Mouse (Mus musculus): ENCODE data around the gene Prex1.
A peak's percentile ranks its signal among the peaks of the same experiment; 100 is the strongest.
"Not testable (repeated sequence)": the region's sequence is repeated elsewhere in the genome, so short reads cannot be mapped to it uniquely, and the experiment has no call there.

Prex1 gene

GRCm38 (mm10) chr2:166713690-166714426, at the start of gene Prex1:
Gene Prex1 (minus strand): TSS chr2:166713832.
- ATAC-seq (ENCODE audit: low TSS enrichment) = peak; percentile 77

GRCm38 (mm10) chr2:166757969-166758368, 44.3 kb upstream of the Prex1 start:
- no peak for ATAC-seq (ENCODE audit: low TSS enrichment)

GRCm38 (mm10) chr2:166754760-166755159, 41.1 kb upstream of the Prex1 start:
- ATAC-seq (ENCODE audit: low TSS enrichment) = no peak

- no peak for ATAC-seq (ENCODE audit: low TSS enrichment)
Observed at GRCm38 (mm10) chr2:166754194-166754593, 40.6 kb upstream of the Prex1 start.

GRCm38 (mm10) chr2:166750620-166751191, 37.1 kb upstream of the Prex1 start:
- ATAC-seq (ENCODE audit: low TSS enrichment) = no peak

GRCm38 (mm10) chr2:166746261-166746913, 32.8 kb upstream of the Prex1 start:
- ATAC-seq (ENCODE audit: low TSS enrichment) = not testable (repeated sequence)

- ATAC-seq (ENCODE audit: low TSS enrichment) = no peak
Observed at GRCm38 (mm10) chr2:166745849-166746248, 32.2 kb upstream of the Prex1 start.

GRCm38 (mm10) chr2:166744433-166744832, 30.8 kb upstream of the Prex1 start:
- no peak for ATAC-seq (ENCODE audit: low TSS enrichment)

- no peak for ATAC-seq (ENCODE audit: low TSS enrichment)
Observed at GRCm38 (mm10) chr2:166743504-166743903, 29.9 kb upstream of the Prex1 start.

- ATAC-seq (ENCODE audit: low TSS enrichment) = no peak
Observed at GRCm38 (mm10) chr2:166741445-166741844, 27.8 kb upstream of the Prex1 start.

- no peak for ATAC-seq (ENCODE audit: low TSS enrichment)
Observed at GRCm38 (mm10) chr2:166740396-166740795, 26.8 kb upstream of the Prex1 start.

GRCm38 (mm10) chr2:166737307-166737706, 23.7 kb upstream of the Prex1 start:
- ATAC-seq (ENCODE audit: low TSS enrichment) = no peak; the same call in 1 of the 2 replicates

GRCm38 (mm10) chr2:166735469-166736001, 21.9 kb upstream of the Prex1 start:
- ATAC-seq (ENCODE audit: low TSS enrichment) = no peak

- no peak for ATAC-seq (ENCODE audit: low TSS enrichment)
Observed at GRCm38 (mm10) chr2:166732860-166733259, 19.2 kb upstream of the Prex1 start.

- ATAC-seq (ENCODE audit: low TSS enrichment) = no peak
Observed at GRCm38 (mm10) chr2:166732146-166732545, 18.5 kb upstream of the Prex1 start.

GRCm38 (mm10) chr2:166731102-166731883, 17.7 kb upstream of the Prex1 start:
- ATAC-seq (ENCODE audit: low TSS enrichment) = not testable (repeated sequence)

GRCm38 (mm10) chr2:166730567-166730915, 16.9 kb upstream of the Prex1 start:
- no peak for ATAC-seq (ENCODE audit: low TSS enrichment)

- no peak for ATAC-seq (ENCODE audit: low TSS enrichment)
Observed at GRCm38 (mm10) chr2:166729656-166730566, 16.3 kb upstream of the Prex1 start.

- no peak for ATAC-seq (ENCODE audit: low TSS enrichment)
Observed at GRCm38 (mm10) chr2:166729045-166729444, 15.4 kb upstream of the Prex1 start.

GRCm38 (mm10) chr2:166728261-166728680, 14.6 kb upstream of the Prex1 start:
- ATAC-seq (ENCODE audit: low TSS enrichment) = no peak; the same call in 1 of the 2 replicates

- peak; percentile 79 for ATAC-seq (ENCODE audit: low TSS enrichment)
Observed at GRCm38 (mm10) chr2:166727790-166728189, 14.2 kb upstream of the Prex1 start.

All from frontal cortex, adult (tissue).